Mouse (Mus musculus): ENCODE measurements around the gene Tspan7. TPM values are rescaled to one million over a fixed set of nuclear protein-coding genes. Genes with fewer than 3 reads are reported as not detected.
A peak's percentile ranks its signal among the peaks of the same experiment; 100 is the strongest.

Gene Tspan7
- 100 to 1,000 TPM; 107 to 111 TPM for total RNA-seq (2021)

GRCm38 (mm10) chrX:10484872-10485569, at the start of gene Tspan7:
TSS of gene Tspan7 (plus strand) at chrX:10485158.
- DNase-seq (ENCODE audit: low spot score) = peak; percentile 9
- intact Hi-C loops (cut with DNase I) = loop anchor here (5.0 to 10.0 kb wide), 2 partner anchors 230 to 268 kb away; partner anchors contain the start of genes Otc and Rpgr

GRCm38 (mm10) chrX:10449323-10449980, 35.5 kb upstream of the Tspan7 start:
- intact Hi-C loops (cut with DNase I) = no loop called here
- no peak for DNase-seq (ENCODE audit: low spot score)

GRCm38 (mm10) chrX:10450143-10451060, 34.6 kb upstream of the Tspan7 start:
- intact Hi-C loops (cut with DNase I) = no loop called here
- DNase-seq (ENCODE audit: low spot score) = no peak

- intact Hi-C loops (cut with DNase I) = no loop called here
- no peak for DNase-seq (ENCODE audit: low spot score)
These were observed 31.2 kb upstream of the Tspan7 start for GRCm38 (mm10) chrX:10453798-10454197.

GRCm38 (mm10) chrX:10457256-10457655, 27.7 kb upstream of the Tspan7 start:
- no peak for DNase-seq (ENCODE audit: low spot score)
- intact Hi-C loops (cut with DNase I) = no loop called here

GRCm38 (mm10) chrX:10477088-10477487, 7.9 kb upstream of the Tspan7 start:
- no peak for DNase-seq (ENCODE audit: low spot score)
- intact Hi-C loops (cut with DNase I) = no loop called here

GRCm38 (mm10) chrX:10479031-10479886, 5.7 kb upstream of the Tspan7 start:
- intact Hi-C loops (cut with DNase I) = no loop called here
- no peak for DNase-seq (ENCODE audit: low spot score)

- DNase-seq (ENCODE audit: low spot score) = no peak
- intact Hi-C loops (cut with DNase I) = loop anchor here (10.0 kb wide), 1 partner anchor 225 kb away; the partner anchor contains the start of gene Otc
These were observed 5.0 kb upstream of the Tspan7 start for GRCm38 (mm10) chrX:10479943-10480342.

- intact Hi-C loops (cut with DNase I) = loop anchor here (5.0 to 10.0 kb wide), 2 partner anchors 231 to 268 kb away; partner anchors contain the start of genes Otc and Rpgr
- peak; percentile 4 for DNase-seq (ENCODE audit: low spot score)
These were observed 780 bp downstream of the Tspan7 start for GRCm38 (mm10) chrX:10485664-10486211.

- intact Hi-C loops (cut with DNase I) = no loop called here
- DNase-seq (ENCODE audit: low spot score) = no peak
These were observed 13.6 kb downstream of the Tspan7 start for GRCm38 (mm10) chrX:10498580-10498979.

GRCm38 (mm10) chrX:10502616-10503015, 17.7 kb downstream of the Tspan7 start:
- no peak for DNase-seq (ENCODE audit: low spot score)
- intact Hi-C loops (cut with DNase I) = no loop called here

GRCm38 (mm10) chrX:10514417-10514816, 29.5 kb downstream of the Tspan7 start:
- no peak for DNase-seq (ENCODE audit: low spot score)
- intact Hi-C loops (cut with DNase I) = no loop called here

- intact Hi-C loops (cut with DNase I) = no loop called here
- DNase-seq (ENCODE audit: low spot score) = no peak
These were observed 30.0 kb downstream of the Tspan7 start for GRCm38 (mm10) chrX:10514971-10515370.

- intact Hi-C loops (cut with DNase I) = no loop called here
- no peak for DNase-seq (ENCODE audit: low spot score)
These were observed 31.5 kb downstream of the Tspan7 start for GRCm38 (mm10) chrX:10516448-10516847.

GRCm38 (mm10) chrX:10516925-10517324, 32.0 kb downstream of the Tspan7 start:
- DNase-seq (ENCODE audit: low spot score) = no peak
- intact Hi-C loops (cut with DNase I) = no loop called here

GRCm38 (mm10) chrX:10517756-10518155, 32.8 kb downstream of the Tspan7 start:
- intact Hi-C loops (cut with DNase I) = no loop called here
- DNase-seq (ENCODE audit: low spot score) = no peak

- DNase-seq (ENCODE audit: low spot score) = no peak
- intact Hi-C loops (cut with DNase I) = no loop called here
These were observed 33.6 kb downstream of the Tspan7 start for GRCm38 (mm10) chrX:10518510-10518909.

GRCm38 (mm10) chrX:10535450-10535849, 50.5 kb downstream of the Tspan7 start:
- intact Hi-C loops (cut with DNase I) = no loop called here
- DNase-seq (ENCODE audit: low spot score) = no peak

- DNase-seq (ENCODE audit: low spot score) = no peak
- intact Hi-C loops (cut with DNase I) = no loop called here
These were observed 54.1 kb downstream of the Tspan7 start for GRCm38 (mm10) chrX:10539009-10539408.

Measured in heart, postnatal 25 days (tissue).